In genomic region chr11:100425851-100426250, GRCm38 (mm10) we compare ENCODE assay signal across 9 mouse cellular contexts. TPM values are rescaled to one million over a fixed set of nuclear protein-coding genes. Genes with fewer than 3 reads are reported as not detected.
DNase-seq lines count a peak whose midpoint lies in the region; ATAC-seq and TF ChIP-seq lines count a peak whose summit lies in the region.
"Had no signal": no experiment of that assay in that cellular context is flagged by ENCODE, and none has a peak within 500 bp of the region (broad histone marks: within the 10 kb centered on the region; RNA-seq: fewer than 3 reads in every experiment).

No protein-coding gene starts in this region.

- peaks cover 69% of the 10 kb centered on the region for H3K36me3 ChIP-seq in forebrain, embryonic 10.5 days (replicated peaks)
- 0 out of 2 replicates have a peak, but pooled peaks cover 2% of the 10 kb centered on the region for H3K36me3 ChIP-seq in forebrain, embryonic 16.5 days (ENCODE audit: control insufficient read depth, insufficient read depth)
- peaks cover 21% of the 10 kb centered on the region for H3K36me3 ChIP-seq in forebrain, embryonic 12.5 days (replicated peaks)
- peaks cover 9% of the 10 kb centered on the region; the same call in 1 of the 2 replicates for H3K36me3 ChIP-seq in hindbrain, embryonic 15.5 days
- H3K36me3 ChIP-seq in small intestine, adult 2 months (ENCODE audit: control insufficient read depth, insufficient read depth, low read length), result no peaks in the 10 kb centered on the region

- H3K9ac ChIP-seq in forebrain, embryonic 16.5 days (replicated peaks; ENCODE audit: low read depth, low read length), result no peak overlapping the region
- no peak overlapping the region for H3K9ac ChIP-seq in forebrain, embryonic 12.5 days
- H3K9ac ChIP-seq in hindbrain, embryonic 15.5 days, result no peak overlapping the region

- DNase-seq in forebrain, embryonic 10.5 days (ENCODE audit: extremely low spot score, low spot score), result peak; percentile 42
- DNase-seq in adrenal gland, postnatal 36 days, result peak; percentile 85 to 89
- peak; percentile 50 to 79 for DNase-seq in layer of hippocampus, postnatal 25 days (ENCODE audit: extremely low spot score in 1 of 2, low spot score in 1 of 2)
- DNase-seq in lung, postnatal 4 days, result peak; percentile 73 to 79

- WGBS in forebrain, embryonic 10.5 days, result 41% methylated on average over 7 of the region's 7 CpGs
- 38% methylated on average over 7 of the region's 7 CpGs for WGBS in forebrain, embryonic 16.5 days
- WGBS in forebrain, embryonic 12.5 days, result 39% methylated on average over 7 of the region's 7 CpGs
- WGBS in hindbrain, embryonic 15.5 days, result 37% methylated on average over 7 of the region's 7 CpGs
- 33% methylated on average over 7 of the region's 7 CpGs for WGBS in small intestine, adult 2 months

- H3K9me3 ChIP-seq in forebrain, embryonic 10.5 days, result no peaks in the 10 kb centered on the region
- no peaks in the 10 kb centered on the region for H3K9me3 ChIP-seq in forebrain, embryonic 16.5 days (ENCODE audit: control insufficient read depth, low read length)
- H3K9me3 ChIP-seq in forebrain, embryonic 12.5 days, result no peaks in the 10 kb centered on the region
- H3K9me3 ChIP-seq in hindbrain, embryonic 15.5 days, result no peaks in the 10 kb centered on the region
- H3K9me3 ChIP-seq: megakaryocyte, embryonic 14.5 days had no signal

- peak; percentile 63; the same call in 1 of the 2 replicates for TF ChIP-seq CTCF in small intestine, adult 2 months (IDR thresholded peaks at IDR 0.05; ENCODE audit: extremely low read depth, insufficient read length, insufficient replicate concordance, low read depth, low read length)

- no peak for TF ChIP-seq POLR2A in small intestine, adult 2 months (IDR thresholded peaks at IDR 0.05; ENCODE audit: low read depth, low read length)

- peaks cover 18% of the 10 kb centered on the region; the same call in 1 of the 2 replicates for H3K4me1 ChIP-seq in forebrain, embryonic 10.5 days
- 0 out of 2 replicates have a peak, but pooled peaks cover 4% of the 10 kb centered on the region for H3K4me1 ChIP-seq in forebrain, embryonic 16.5 days (replicated peaks; ENCODE audit: control insufficient read depth, insufficient read depth, low read length)
- no peaks in the 10 kb centered on the region; the same call in 1 of the 2 replicates for H3K4me1 ChIP-seq in forebrain, embryonic 12.5 days
- peaks cover 5% of the 10 kb centered on the region; the same call in 1 of the 2 replicates for H3K4me1 ChIP-seq in hindbrain, embryonic 15.5 days (replicated peaks)
- no peaks in the 10 kb centered on the region; the same call in 1 of the 2 replicates for H3K4me1 ChIP-seq in small intestine, adult 2 months (ENCODE audit: control insufficient read depth, insufficient read depth, insufficient read length, low read length)

- no peaks in the 10 kb centered on the region for H3K27me3 ChIP-seq in forebrain, embryonic 10.5 days (ENCODE audit: poor library complexity, severe bottlenecking)
- H3K27me3 ChIP-seq in forebrain, embryonic 16.5 days (replicated peaks; ENCODE audit: control insufficient read depth, insufficient read depth, low read length), result no peaks in the 10 kb centered on the region
- no peaks in the 10 kb centered on the region for H3K27me3 ChIP-seq in forebrain, embryonic 12.5 days
- no peaks in the 10 kb centered on the region for H3K27me3 ChIP-seq in hindbrain, embryonic 15.5 days
- no peaks in the 10 kb centered on the region for H3K27me3 ChIP-seq in small intestine, adult 2 months (ENCODE audit: control insufficient read depth, insufficient read depth, low read length)

- H3K27ac ChIP-seq in forebrain, embryonic 10.5 days, result no peak overlapping the region
- no peak overlapping the region for H3K27ac ChIP-seq in forebrain, embryonic 16.5 days (ENCODE audit: low read length)
- H3K27ac ChIP-seq in forebrain, embryonic 12.5 days, result 0 out of 2 replicates have a peak overlapping the region, but pooled peaks have one; percentile 13
- H3K27ac ChIP-seq in hindbrain, embryonic 15.5 days (replicated peaks), result no peak overlapping the region
- no peak overlapping the region for H3K27ac ChIP-seq in small intestine, adult 2 months (ENCODE audit: insufficient read depth, low read depth, low read length)

- no peak overlapping the region for H3K4me2 ChIP-seq in forebrain, embryonic 16.5 days (ENCODE audit: low read length)
- H3K4me2 ChIP-seq in forebrain, embryonic 12.5 days, result no peak overlapping the region
- H3K4me2 ChIP-seq in hindbrain, embryonic 15.5 days, result no peak overlapping the region

- no peak overlapping the region for H3K4me3 ChIP-seq in forebrain, embryonic 10.5 days
- no peak overlapping the region for H3K4me3 ChIP-seq in forebrain, embryonic 16.5 days (replicated peaks; ENCODE audit: low read length)
- no peak overlapping the region for H3K4me3 ChIP-seq in forebrain, embryonic 12.5 days (replicated peaks)
- H3K4me3 ChIP-seq in hindbrain, embryonic 15.5 days, result no peak overlapping the region
- H3K4me3 ChIP-seq in small intestine, adult 2 months (ENCODE audit: low read depth, low read length), result no peak overlapping the region
- H3K4me3 ChIP-seq: megakaryocyte, embryonic 14.5 days had no signal

- no peak for ATAC-seq in forebrain, embryonic 16.5 days
- ATAC-seq in forebrain, embryonic 12.5 days (ENCODE audit: low FRiP score), result 0 out of 2 replicates have a peak, but pooled peaks have one; percentile 41
- peak; percentile 19; the same call in 1 of the 2 replicates for ATAC-seq in hindbrain, embryonic 15.5 days (ENCODE audit: low FRiP score, low read depth)

RNA-seq across cellular contexts. Expression of gene Fkbp10, which starts 10.4 kb away (rescaled TPM):
- 37.5 and 37.6 TPM in 2 replicates for polyA plus RNA-seq in forebrain, embryonic 10.5 days (2016; fragmentation: Nextera tagmentation; extraction: Ambion mirVana)
- 18.4 and 25.6 TPM in 2 replicates for polyA plus RNA-seq in forebrain, embryonic 16.5 days (2015; fragmentation: Nextera tagmentation; extraction: Ambion mirVana)
- 10 to 100 TPM; 23.7 to 27.2 TPM for total RNA-seq in adrenal gland, postnatal 36 days (2021)
- polyA plus RNA-seq in forebrain, embryonic 12.5 days (2016; fragmentation: Nextera tagmentation; extraction: Ambion mirVana), result 27.0 and 32.1 TPM in 2 replicates
- polyA plus RNA-seq in hindbrain, embryonic 15.5 days (2015; fragmentation: Nextera tagmentation; extraction: Ambion mirVana), result 26.6 and 27.1 TPM in 2 replicates
- total RNA-seq in layer of hippocampus, postnatal 25 days (2021), result 1 to 10 TPM; 6.8 to 7.4 TPM
- polyA plus RNA-seq in small intestine, adult 2 months (2012; rRNA removed), result 7.2 and 10.0 TPM in 2 replicates

RNA-seq across cellular contexts. Expression of gene P3h4, which starts 11.2 kb away (rescaled TPM):
- polyA plus RNA-seq in forebrain, embryonic 10.5 days (2016; fragmentation: Nextera tagmentation; extraction: Ambion mirVana), result 18.7 and 20.5 TPM in 2 replicates
- 13.8 and 13.9 TPM in 2 replicates for polyA plus RNA-seq in forebrain, embryonic 16.5 days (2015; fragmentation: Nextera tagmentation; extraction: Ambion mirVana)
- 10 to 100 TPM; 26.3 to 40.5 TPM for total RNA-seq in adrenal gland, postnatal 36 days (2021)
- 15.9 and 18.9 TPM in 2 replicates for polyA plus RNA-seq in forebrain, embryonic 12.5 days (2016; fragmentation: Nextera tagmentation; extraction: Ambion mirVana)
- 21.2 and 25.5 TPM in 2 replicates for polyA plus RNA-seq in hindbrain, embryonic 15.5 days (2015; fragmentation: Nextera tagmentation; extraction: Ambion mirVana)
- total RNA-seq in layer of hippocampus, postnatal 25 days (2021), result 1 to 10 TPM; 9.2 to 9.8 TPM
- 11.4 and 12.8 TPM in 2 replicates for polyA plus RNA-seq in small intestine, adult 2 months (2012; rRNA removed)

RNA-seq across cellular contexts. Expression of gene Nt5c3b, which starts 15.8 kb away (rescaled TPM):
- polyA plus RNA-seq in forebrain, embryonic 10.5 days (2016; fragmentation: Nextera tagmentation; extraction: Ambion mirVana), result 122 and 125 TPM in 2 replicates
- polyA plus RNA-seq in forebrain, embryonic 16.5 days (2015; fragmentation: Nextera tagmentation; extraction: Ambion mirVana), result 104 and 120 TPM in 2 replicates
- 10 to 100 TPM; 53.8 to 58.2 TPM for total RNA-seq in adrenal gland, postnatal 36 days (2021)
- 106 and 111 TPM in 2 replicates for polyA plus RNA-seq in forebrain, embryonic 12.5 days (2016; fragmentation: Nextera tagmentation; extraction: Ambion mirVana)
- 112 and 114 TPM in 2 replicates for polyA plus RNA-seq in hindbrain, embryonic 15.5 days (2015; fragmentation: Nextera tagmentation; extraction: Ambion mirVana)
- total RNA-seq in layer of hippocampus, postnatal 25 days (2021), result 10 to 100 TPM; 50.2 to 52.4 TPM
- 7.9 and 8.4 TPM in 2 replicates for polyA plus RNA-seq in small intestine, adult 2 months (2012; rRNA removed)

RNA-seq across cellular contexts. Expression of gene Klhl10, which starts 15.9 kb away (rescaled TPM):
- polyA plus RNA-seq in forebrain, embryonic 10.5 days (2016; fragmentation: Nextera tagmentation; extraction: Ambion mirVana), result 0.51 and 0.76 TPM in 2 replicates
- polyA plus RNA-seq in forebrain, embryonic 16.5 days (2015; fragmentation: Nextera tagmentation; extraction: Ambion mirVana), result 0.62 and 0.80 TPM in 2 replicates
- total RNA-seq in adrenal gland, postnatal 36 days (2021), result 1 to 10 TPM in 1 of 2 experiments, under 1 TPM in 1; 0.63 to 1.2 TPM
- 0.51 and 0.74 TPM in 2 replicates for polyA plus RNA-seq in forebrain, embryonic 12.5 days (2016; fragmentation: Nextera tagmentation; extraction: Ambion mirVana)
- polyA plus RNA-seq in hindbrain, embryonic 15.5 days (2015; fragmentation: Nextera tagmentation; extraction: Ambion mirVana), result 0.77 and 1.0 TPM in 2 replicates
- total RNA-seq in layer of hippocampus, postnatal 25 days (2021), result 1 to 10 TPM; 1.1 to 1.6 TPM
- polyA plus RNA-seq in small intestine, adult 2 months (2012; rRNA removed), result 0.04 TPM in 1 of 2 replicates, not detected in the other

RNA-seq across cellular contexts. Expression of gene Jup, which starts 28.3 kb away (rescaled TPM):
- polyA plus RNA-seq in forebrain, embryonic 10.5 days (2016; fragmentation: Nextera tagmentation; extraction: Ambion mirVana), result 27.2 and 29.1 TPM in 2 replicates
- polyA plus RNA-seq in forebrain, embryonic 16.5 days (2015; fragmentation: Nextera tagmentation; extraction: Ambion mirVana), result 56.2 and 62.0 TPM in 2 replicates
- total RNA-seq in adrenal gland, postnatal 36 days (2021), result 10 to 100 TPM; 73.9 to 87.1 TPM
- polyA plus RNA-seq in forebrain, embryonic 12.5 days (2016; fragmentation: Nextera tagmentation; extraction: Ambion mirVana), result 37.6 and 40.5 TPM in 2 replicates
- 73.2 and 78.1 TPM in 2 replicates for polyA plus RNA-seq in hindbrain, embryonic 15.5 days (2015; fragmentation: Nextera tagmentation; extraction: Ambion mirVana)
- total RNA-seq in layer of hippocampus, postnatal 25 days (2021), result 10 to 100 TPM; 33.2 to 36.2 TPM
- 253 and 689 TPM in 2 replicates for polyA plus RNA-seq in small intestine, adult 2 months (2012; rRNA removed)

Comparison
In these comparisons a context has a peak if more than half of its experiments do, and no peak if none do; other contexts are left out.
1. RNA of gene Nt5c3b, which starts 15.8 kb away (polyA plus RNA-seq): 122 to 125 TPM in forebrain, embryonic 10.5 days, 104 to 120 TPM in forebrain, embryonic 16.5 days, 112 to 114 TPM in hindbrain, embryonic 15.5 days and 106 to 111 TPM in forebrain, embryonic 12.5 days; 7.9 to 8.4 TPM in small intestine, adult 2 months; every median in the first group is over 10 times any median in the second.
2. Peak in every context shown above with its lines, with median percentiles within 50 percentile points of each other: DNase-seq.